Mouse (Mus musculus): ENCODE data around the gene Gm572.

The Gm572 gene

DNA sequence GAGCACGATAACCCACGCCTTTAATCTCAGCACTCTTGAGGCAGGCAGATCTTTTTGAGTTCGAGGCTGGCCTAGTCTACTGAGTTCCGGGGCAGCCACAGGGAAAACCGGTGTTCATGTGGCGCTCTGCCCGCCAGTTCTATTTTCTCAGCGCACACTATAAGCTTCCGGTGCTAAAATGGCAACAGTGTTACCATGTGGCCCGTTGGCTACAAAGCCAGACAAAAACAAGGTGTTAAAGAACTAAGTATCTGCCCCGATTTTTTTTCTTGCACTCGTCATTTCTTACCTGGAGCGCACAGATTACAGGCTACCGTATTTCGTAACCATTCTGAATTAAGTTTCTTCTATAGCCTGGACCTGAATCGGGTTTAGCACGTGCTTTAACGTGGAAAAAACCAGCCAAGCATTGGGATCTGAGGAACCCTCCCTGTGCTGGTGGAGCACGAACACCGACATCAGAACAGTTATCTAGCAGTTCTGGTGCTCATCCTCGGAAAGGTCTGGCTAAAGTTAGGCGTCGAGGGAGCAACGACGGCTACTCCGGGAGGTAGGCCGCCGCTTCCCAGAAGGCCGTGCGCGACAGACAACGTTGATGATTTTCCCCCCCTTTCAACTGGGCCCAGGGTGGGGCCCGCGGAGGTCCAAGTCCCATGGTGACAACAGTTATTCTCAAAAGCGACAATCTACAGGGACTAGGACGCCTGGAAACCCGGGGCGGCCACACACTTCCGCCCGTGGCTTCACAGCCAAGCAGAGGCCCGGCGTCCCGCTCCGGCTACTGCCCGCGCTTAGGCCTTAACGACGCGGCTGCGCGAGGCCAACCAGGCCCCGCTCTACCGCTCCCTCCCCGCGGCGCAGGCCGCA lies 17.1 kb upstream of the Gm572 start:
- no peak for DNase-seq (ENCODE audit: low spot score in 2 of 2)

DNA sequence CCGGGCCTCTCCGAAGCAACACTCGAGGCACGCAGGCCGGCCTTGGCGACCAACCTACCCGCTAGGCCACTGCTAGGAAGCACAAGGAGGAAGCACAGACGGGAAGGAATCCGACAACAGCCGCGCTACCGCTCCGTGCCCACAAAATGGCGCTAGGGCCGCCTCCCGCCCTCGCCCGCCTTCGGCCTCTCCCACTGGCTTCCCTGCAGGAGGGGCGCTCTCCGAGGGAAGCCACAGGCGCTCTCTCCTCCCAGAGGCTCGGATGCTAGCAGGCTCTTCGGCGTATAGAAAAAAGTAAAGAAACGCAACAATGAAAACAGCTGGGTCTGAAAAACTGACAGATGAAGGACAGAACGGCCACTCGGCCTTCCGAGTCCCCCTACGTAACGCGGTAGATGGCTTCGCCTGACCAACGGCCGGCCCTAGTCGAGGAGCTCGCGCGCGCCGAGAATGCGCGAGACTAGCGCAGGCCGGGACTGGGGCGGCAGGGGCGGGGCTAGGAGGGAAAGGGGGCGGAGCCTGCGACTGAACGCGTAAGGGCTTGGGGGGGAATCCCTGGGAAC lies 16.4 kb upstream of the Gm572 start, which contains the start of gene Tardbp:
TSS of gene Tardbp (minus strand) at position 397 of the 563 bp plus-strand sequence.
- peak; percentile 89 to 92 for DNase-seq (ENCODE audit: low spot score in 2 of 2)

DNA sequence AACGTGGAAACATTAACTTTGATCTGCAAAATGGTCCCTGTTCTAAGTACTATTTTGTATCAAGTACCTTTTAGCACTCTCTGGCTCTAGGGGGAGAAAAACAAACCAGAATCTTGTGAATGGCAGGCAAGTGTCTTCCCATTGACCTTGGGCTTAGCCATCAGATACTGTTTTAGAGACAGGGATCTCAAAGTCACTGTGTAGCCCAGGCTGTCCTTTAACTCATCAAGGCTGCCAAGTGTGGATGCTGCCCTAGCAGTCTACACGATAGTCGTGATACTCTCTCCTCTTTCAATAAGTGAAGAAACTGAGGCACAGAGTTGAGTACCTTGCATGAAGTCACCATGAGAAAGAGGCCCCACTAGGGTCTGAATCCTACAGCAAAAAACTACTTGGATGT lies 15.9 kb upstream of the Gm572 start:
- no peak for DNase-seq (ENCODE audit: low spot score in 2 of 2)

DNA sequence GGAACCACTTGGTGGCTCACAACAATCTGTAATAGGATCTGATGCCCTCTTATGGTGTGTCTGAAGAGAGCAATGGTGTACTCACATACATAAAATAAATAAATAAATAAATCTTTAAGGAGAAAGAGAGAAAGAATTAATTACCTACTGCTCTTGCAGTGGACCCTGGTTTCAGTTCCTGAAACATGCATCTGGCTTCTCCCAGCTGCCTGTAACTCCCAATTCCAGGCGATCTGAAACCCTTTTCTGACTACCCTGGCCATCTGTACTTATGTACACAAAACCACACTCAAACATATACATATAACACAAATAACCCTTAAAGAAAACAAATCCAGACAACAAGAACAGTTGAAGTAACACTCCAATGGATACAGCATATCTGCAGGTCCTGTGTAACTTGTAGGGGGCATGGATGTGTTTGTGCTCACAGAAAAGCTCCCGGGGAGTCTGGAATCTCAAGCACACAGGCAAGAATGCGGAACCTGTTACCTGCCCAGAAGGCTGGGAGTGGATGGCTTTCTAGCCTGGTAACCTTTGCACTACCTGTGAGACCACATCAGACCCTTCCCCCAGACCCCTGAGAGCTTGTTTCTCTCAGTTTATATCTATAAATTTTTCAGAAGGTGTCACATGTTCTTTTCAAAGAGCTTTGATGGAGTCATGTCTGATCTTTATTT lies 11.0 kb upstream of the Gm572 start:
- DNase-seq (ENCODE audit: low spot score in 2 of 2), result no peak

DNA sequence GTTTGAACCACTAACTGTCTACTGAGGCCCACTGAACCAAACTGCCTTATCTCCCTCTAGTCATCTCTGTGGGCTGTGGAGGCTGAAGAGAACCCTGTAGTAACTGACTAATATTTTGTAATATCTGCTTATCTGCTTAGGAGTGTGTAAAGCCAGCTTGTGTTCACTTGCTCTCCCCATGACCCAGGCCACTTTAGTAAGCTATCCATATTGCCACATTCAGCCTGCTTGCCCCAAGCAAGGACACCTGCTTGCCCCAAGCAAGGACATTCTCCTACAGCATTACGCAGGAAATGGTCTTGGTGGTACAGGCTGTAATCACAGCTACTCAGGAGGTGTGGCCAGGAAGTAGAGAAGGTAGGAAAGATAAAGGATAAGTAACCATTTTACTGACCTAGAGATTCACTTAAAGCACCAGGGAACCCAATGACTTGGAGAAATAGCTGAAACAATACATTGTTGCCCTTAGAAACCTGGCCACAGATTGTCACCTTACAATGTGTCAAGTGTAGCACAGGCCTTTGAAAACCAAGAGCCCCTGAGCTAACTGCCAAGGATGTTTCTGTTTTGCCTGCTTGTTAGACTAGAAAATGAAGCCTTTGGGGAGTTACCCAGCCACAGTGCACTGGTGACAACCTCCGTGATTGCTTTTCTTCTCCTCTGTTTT lies 9.6 kb upstream of the Gm572 start:
- DNase-seq (ENCODE audit: low spot score in 2 of 2), result no peak

DNA sequence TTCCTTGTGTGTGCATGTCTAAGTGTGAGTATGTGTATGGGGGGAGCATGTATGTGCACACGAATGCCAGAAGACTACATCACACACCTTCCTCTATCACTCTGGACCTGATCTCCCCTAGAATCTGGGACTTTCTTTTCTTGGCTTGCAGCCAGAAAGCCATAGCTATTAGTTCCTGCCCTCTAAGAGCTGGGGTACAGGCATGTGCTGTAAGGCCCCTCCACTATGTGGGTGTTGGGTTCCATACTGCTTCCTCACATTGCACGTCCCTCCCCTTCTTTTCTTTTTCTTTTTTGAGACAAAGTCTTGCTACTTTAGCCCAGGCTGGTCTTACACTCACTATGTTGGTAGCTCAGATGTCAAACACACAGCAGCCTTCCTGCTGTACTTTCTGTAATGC lies 7.8 kb upstream of the Gm572 start:
- DNase-seq (ENCODE audit: low spot score in 2 of 2), result no peak

DNA sequence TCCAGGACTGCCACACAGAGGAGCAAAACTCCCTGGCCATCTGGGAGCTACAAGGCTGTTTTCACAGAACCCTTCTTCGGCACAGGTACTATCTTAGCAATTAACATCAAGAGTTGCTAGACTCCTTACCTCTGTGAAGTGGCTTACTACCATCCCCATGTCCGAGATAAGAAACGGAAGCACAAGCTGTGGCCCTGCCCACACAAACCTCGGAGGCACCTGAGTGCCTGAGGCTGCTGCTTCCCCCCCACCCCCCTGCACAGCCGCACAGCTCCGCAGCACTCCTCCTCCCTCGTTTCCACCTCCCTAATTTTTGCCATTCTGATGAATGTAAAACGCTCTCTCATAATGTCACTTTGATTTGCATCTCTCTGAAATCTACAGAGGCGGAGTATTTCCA lies 4.8 kb upstream of the Gm572 start:
- DNase-seq (ENCODE audit: low spot score in 2 of 2), result no peak

DNA sequence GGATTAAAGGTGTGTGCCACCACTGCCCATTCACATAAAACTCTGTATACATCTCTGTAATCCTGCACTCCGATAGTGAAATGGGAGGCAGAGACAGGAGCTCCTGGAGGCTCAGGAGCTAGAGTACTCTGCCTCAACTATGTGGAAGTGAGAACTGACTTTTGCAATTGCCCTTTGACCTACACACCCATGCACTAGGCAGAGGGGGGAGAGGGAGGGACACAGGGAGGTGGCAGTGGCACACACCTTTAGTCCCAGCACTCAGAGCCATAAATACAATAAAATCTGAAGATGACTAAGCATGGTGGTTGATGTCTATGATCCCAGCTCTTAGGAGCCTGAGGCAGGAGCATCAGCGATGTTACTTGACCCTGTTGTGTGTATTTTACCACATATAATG lies 3.7 kb upstream of the Gm572 start:
- no peak for DNase-seq (ENCODE audit: low spot score in 2 of 2)

DNA sequence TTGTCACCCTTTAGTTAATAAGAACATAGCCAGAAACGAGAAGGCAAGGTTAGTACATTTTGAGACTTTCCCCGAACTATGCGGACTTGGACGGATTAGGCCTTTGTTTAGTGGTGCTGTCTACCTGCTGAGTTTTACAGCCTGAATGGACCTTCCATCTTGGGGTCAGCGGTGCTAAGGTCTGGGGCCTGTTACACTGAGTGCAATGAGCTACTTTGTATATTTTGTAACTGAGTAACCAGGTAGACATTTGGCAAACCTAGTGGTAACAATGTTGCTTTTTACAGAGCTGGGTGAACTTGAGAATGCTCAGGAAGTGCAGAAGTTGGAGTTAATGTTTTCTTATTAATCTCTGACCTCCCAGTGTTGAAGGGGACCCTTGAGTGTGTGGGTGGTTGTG lies 2.0 kb upstream of the Gm572 start:
- no peak for DNase-seq (ENCODE audit: low spot score in 2 of 2)

DNA sequence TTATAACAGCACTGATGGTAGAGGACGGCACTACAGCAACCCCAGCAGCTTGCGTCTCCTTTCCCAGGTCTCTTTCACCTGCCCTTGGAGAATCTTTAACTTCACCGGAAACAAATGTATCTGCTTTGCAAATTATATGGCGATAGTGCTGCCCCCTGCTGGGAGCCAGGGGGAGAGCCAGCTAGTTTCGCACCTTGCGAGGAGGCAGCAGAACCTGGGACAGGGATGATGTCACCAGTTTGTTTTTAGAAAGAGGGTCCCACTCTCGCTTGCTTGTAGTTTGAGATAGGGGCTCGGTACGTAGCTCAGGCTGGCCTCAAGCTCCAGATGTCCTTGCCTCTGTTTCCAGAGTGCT lies 1.0 kb downstream of the Gm572 start:
- peak in 1 of 2 experiments; percentile 44 for DNase-seq (ENCODE audit: low spot score in 2 of 2)

DNA sequence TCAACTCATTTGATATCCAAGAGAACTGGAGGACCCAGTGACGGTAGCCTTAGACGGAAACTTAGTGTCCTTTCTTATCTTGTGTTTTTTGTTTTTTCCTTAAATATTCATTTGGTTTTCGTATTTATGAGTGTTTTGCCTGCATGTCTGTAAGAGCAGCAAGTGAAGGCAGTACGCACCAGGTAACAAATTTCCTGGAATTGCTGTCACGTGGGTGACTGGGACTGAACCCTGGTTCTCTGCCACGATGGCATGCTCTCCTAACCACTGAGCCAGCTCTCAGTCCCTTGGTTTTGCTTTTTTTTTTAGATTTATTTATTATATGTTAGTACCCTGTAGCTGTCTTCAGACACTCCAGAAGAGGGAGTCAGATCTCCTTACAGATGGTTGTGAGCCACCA lies 1.8 kb downstream of the Gm572 start:
- no peak for DNase-seq (ENCODE audit: low spot score in 2 of 2)

DNA sequence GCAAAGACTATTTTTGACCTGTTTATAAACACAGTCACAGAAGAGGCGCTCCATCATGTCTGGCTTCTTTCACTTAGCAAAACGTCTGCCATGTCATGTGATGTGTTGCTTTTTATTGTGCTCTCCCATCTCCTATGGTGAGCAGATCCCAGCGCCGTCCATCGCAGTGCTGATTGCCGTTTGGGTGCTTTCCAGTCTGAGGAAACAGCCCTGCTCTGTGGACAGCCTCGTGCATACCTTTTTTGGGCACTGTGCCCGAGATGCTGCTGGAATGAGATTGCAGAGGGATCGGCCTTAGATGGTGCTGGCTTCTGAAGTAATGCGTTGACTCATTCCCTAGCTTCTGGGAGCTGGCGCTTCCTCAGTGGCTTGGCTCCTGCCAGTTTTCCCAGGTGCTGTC lies 3.5 kb downstream of the Gm572 start:
- DNase-seq (ENCODE audit: low spot score in 2 of 2), result no peak

DNA sequence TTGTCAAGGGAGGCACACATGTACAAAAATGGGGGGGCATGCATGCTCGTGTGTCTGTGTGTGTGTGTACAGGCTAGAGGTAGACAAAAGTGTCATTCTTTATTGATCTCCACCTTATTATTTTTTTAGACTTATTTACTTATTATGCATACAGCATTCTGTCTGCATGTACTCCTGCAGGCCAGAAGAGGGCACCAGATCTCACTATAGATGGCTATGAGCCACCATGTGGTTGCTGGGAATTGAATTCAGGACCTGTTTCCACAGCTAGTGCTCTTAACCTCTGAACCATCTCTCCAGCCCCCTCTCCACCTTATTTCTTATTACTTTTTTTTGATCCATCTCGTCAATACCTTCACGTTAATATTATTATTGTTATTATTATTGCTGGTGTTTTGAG lies 6.2 kb downstream of the Gm572 start:
- DNase-seq (ENCODE audit: low spot score in 2 of 2), result no peak

DNA sequence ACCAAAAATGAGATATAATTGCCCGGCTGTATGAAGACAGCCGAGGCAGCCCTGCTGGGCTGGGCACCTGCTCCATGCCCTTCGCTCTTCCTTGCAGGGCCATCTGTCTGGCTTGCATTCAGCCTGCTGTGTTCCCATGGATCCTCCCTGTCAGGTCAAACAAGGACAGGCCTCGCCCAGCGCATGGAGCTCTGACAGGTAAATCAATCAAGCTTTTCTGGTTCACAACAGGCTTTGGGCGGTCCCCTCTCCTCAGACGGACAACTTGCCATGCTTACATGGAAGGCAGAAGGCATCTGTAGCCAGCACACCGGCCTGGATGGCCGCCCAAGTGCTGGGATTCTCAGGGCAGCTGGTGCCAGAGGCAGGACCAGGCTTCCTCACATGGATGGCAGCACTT lies 7.9 kb downstream of the Gm572 start:
- no peak for DNase-seq (ENCODE audit: low spot score in 2 of 2)

DNA sequence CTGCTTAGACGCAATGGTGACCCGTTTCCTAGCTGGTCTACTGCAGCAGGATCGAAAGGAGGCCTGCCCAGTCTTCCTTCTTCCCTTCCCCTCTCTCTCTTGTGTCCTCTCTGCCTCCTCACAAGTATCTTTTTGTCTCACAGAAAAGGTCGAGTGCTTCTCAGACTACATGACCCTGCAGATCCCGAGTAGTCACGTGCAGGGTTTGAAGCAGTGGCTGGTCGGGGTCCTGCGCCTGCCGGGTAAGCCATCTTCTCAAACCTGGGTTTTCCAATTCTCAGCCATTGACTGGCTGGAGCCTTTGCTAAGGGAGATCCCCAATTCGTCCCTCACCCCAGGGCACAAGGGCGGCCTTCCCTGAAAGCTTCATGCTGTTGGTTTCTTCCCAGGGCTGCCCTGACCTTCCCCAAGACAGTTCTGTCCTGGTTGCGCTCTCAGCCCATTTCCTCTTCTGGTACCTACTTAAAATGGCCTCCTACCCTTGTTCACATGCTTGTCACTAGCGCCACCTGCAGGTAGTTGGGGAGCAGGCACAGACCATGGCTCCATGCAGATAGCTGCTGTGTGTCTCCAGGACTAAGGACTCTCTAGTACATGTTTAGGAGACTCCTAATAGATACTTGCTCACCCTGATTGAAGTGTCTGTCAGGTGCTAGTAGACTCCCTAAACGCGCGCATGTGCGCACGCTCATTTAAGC lies 11.7 kb downstream of the Gm572 start:
- no peak for DNase-seq (ENCODE audit: low spot score in 2 of 2)

DNA sequence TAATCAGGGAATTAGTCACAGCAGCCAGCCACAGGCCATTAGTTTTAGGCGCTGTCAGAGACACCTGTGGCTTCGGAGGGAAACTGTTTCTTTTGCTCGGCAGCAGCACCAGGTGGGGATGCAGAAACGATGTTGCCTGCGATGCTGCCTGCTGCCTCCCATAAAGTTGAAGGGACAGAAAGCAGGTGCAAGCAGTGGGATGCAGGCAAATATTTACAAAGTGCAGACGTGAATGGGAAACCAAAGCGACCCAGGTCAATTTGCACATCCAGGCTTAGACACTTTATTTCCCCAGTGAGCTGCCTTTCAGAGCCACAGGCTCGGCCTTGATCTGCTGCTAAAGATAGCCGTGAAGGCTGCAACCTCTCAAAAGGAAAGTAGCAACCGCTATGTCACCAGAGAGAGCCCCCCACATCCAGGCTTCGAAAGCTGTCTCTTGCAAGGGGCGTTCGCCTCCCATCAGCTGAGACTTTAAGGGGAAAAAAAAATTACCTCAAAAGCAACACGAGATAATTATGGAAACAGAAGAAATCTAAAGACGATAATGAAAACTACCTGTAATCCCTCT lies 13.7 kb downstream of the Gm572 start:
- no peak for DNase-seq (ENCODE audit: low spot score in 2 of 2)

DNA sequence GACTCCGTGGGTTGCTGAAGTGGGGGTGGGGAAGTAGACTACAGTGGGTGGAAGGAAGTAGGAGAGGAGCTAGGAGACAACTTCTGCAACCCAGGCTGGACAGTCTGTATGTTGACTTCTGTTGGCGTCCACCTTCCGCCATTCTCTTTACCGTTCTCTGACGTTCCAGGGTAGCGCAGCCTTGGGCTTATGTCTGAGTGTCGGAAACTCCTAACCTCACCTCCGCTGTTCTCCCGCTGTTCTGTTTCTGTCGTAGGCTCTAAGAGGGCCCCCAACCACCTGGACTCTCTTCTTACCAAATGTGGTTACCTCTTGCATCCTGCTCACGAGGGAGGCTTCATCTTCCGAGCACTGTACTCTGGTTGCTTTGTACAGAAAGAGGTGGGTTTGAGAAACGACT lies 14.7 kb downstream of the Gm572 start:
- DNase-seq (ENCODE audit: low spot score in 2 of 2), result no peak

DNA sequence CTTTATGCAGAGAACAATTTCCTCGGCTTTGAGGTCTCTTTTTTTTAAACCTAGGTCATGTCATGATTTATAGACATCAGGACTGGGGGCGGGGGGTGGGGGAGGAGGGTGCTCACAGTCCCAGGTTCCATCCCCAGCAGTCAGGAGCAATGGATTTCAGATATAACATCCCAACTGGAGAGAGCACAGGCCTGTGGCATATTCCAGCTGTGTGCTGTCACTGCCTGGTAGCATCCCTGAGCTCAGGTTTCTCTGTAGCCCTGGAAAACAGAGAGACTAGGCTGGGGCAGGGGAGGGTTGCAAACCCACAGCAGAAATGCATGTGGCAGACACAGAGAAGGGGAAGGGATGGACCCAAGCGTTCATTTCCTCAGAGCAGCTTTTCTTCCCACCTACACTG lies 17.1 kb downstream of the Gm572 start:
- DNase-seq (ENCODE audit: low spot score in 2 of 2), result no peak

DNA sequence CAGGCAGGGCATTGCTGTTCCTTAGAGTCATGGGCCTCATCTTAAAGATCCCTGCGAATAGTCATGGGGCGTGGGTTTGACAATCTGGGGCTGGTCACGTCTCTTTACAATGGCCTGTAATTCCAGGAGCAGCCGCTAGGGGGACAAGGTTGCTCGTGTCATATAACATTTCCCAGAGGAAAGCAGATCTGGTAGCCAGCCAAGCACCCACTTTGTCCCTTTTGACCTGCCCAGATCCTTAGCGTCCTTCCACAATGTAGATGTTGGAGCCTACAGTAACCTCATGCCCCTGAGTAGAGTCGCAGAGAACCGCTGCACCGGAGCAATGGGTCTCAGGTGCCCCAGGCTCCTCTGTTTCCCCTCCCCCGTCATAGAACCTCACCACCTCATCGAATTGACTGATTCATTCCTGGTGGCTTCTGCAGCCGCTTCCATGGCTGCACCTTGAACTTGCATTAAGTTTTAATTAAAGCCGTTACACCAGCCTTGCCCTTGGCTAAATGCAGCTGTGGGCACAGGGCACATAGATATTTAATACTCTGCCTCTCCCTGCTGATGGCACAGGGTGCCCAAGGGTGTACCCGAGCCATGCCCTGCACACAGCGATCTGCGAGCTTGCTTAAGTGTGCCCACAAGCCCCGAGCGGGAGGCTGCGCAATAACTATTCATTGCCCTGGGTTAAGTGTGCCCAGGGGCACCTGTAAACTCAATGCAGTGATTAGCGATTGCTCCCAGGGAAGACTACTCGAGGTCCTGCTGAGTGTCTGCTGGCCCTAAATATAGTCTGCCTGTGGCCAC lies 19.2 kb downstream of the Gm572 start:
- DNase-seq (ENCODE audit: low spot score in 2 of 2), result peak; percentile 43 to 56

DNA sequence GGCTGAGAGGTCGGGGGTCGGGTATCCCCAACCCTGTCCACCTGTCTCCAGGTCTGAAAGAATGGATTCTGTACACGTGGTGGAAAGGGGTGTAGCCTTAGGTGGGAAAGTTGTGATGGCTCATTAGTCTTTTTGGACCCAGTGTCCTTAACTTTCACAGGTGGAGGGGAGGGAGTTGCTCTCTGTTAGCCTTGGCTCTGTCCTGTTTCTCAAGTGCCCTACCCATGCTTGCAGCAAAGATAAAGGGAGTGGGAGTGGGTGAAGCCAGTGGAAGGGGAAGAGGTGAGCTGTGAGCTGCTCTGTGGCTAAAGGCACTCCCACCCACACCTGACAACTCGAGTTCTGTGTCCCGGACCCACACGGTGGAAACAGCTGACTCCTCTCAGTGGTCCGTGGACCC lies 20.2 kb downstream of the Gm572 start:
- no peak for DNase-seq (ENCODE audit: low spot score in 2 of 2)

DNA sequence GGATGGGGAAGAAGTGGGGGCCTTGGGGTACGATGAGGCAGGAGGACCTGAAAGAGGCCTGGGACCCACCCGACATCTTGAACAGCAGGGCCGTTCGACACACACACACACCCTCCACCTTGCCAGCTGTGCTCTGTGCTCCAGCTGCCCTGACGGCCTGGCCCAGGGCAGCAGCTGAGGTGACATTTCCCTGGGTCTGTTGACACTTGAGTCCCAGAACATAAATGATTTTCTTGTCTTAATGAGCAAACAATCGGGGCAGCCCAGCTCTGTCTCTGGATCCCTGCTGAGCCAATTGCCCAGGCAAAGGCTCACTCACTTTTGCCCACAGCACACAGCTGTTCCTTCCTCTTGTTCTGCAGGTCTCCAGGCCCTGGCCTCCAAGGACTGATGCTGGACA lies 20.9 kb downstream of the Gm572 start:
- no peak for DNase-seq (ENCODE audit: low spot score in 2 of 2)

All from frontal cortex, postnatal 14 days (tissue).